Mouse (Mus musculus) stomach, embryonic 16.5 days (tissue): ENCODE results near the gene Pvrig. TPM values are rescaled to one million over a fixed set of nuclear protein-coding genes. Genes with fewer than 3 reads are reported as not detected.
"Not testable (repeated sequence)": the region's sequence is repeated elsewhere in the genome, so short reads cannot be mapped to it uniquely, and the experiment has no call there.

Experiments
- ATAC-seq: fragments of 200-750 bp; cut with Nextera tagmentation; 2 replicates; pipeline ENCODE4 v1.8.0; 2017; ENCODE audit warnings: moderate number of reproducible peaks, moderate TSS enrichment; ENCODE audit not compliant: insufficient read depth, low FRiP score
- H3K27ac ChIP-seq: fragments of 300-500 bp; sonication (generic); 2 replicates; pipeline ENCODE4 v1.5.1; 2014; ENCODE audit warnings: low read length
- H3K27me3 ChIP-seq: fragments of 300-500 bp; sonication (generic); 2 replicates; pipeline ENCODE4 v1.6.1; 2014; ENCODE audit warnings: low read length, control low read depth, mixed read lengths; ENCODE audit not compliant: control insufficient read depth, insufficient read depth
- H3K36me3 ChIP-seq: fragments of 300-500 bp; sonication (generic); 2 replicates; pipeline ENCODE4 v1.6.1; 2014; ENCODE audit warnings: low read length; ENCODE audit not compliant: control insufficient read depth, insufficient read depth
- H3K4me1 ChIP-seq: fragments of 300-500 bp; sonication (generic); 2 replicates; pipeline ENCODE4 v1.6.1; 2014; ENCODE audit warnings: low read length, control low read depth, mixed read lengths; ENCODE audit not compliant: control insufficient read depth, insufficient read depth
- H3K4me2 ChIP-seq: fragments of 300-500 bp; sonication (generic); 2 replicates; pipeline ENCODE4 v1.6.1; 2014; ENCODE audit warnings: low read depth, low read length, mixed read lengths
- H3K4me3 ChIP-seq: fragments of 300-500 bp; sonication (generic); replicated peaks from 2 replicates; pipeline ENCODE4 v1.5.1; 2014; ENCODE audit warnings: mild to moderate bottlenecking, low read length
- H3K9ac ChIP-seq: fragments of 300-500 bp; sonication (generic); 2 replicates; pipeline ENCODE4 v1.6.1; 2014; ENCODE audit warnings: low read length
- H3K9me3 ChIP-seq: fragments of 300-500 bp; sonication (generic); replicated peaks from 2 replicates; pipeline ENCODE4 v1.6.1; 2016; ENCODE audit warnings: low read length, control low read depth; ENCODE audit not compliant: control insufficient read depth
- WGBS: fragments of 180-500 bp; shearing (Covaris S2); extraction: QIAGEN DNeasy Blood & Tissue Kit; methylation state at CpG from one replicate; pipeline ENCODE4 v1.1.7; 2014; 5-methylcytosine and 5-hydroxymethylcytosine counted together
- polyA plus RNA-seq: library from polyadenylated mRNA; unstranded; fragments of >200 nt; fragmentation: Nextera tagmentation; extraction: Ambion mirVana; gene quantifications from 2 replicates; pipeline ENCODE4 v1.2.1, GENCODE M21; 2015

Pvrig gene
- polyA plus RNA-seq, result 0.28 TPM in 1 of 2 replicates, not detected in the other

DNA sequence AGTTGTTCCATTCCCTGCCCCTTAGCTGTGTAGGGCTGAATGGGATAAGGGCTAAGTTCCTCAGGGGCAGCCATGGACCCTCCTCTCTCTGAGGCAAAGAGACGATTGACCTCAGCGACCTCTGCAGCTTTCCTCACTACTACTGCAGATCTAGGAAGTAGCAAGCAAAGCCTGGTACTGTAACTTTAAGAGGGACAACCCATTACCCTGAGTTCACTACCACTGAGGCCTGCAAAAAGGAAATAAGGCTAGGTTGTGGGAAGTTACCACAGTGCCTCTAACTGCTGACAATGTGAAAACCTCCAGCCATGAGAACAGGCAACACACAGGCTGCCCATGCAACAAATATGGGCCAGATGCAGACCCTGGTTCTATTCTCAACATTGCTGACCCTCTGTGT, at the start of gene Pvrig:
Gene Pvrig, plus strand, starts transcription at position 301 of the 400 bp plus-strand sequence.
- Histone ChIP-seq H3K36me3 (no peaks in the 10 kb centered on the region), H3K4me2 (no peak within 1 kb of the TSS), H3K9ac (no peak within 1 kb of the TSS), H3K4me1 (no peaks in the 10 kb centered on the region), H3K27ac (no peak within 1 kb of the TSS), H3K27me3 (no peaks in the 10 kb centered on the region), H3K4me3 (no peak within 1 kb of the TSS), H3K9me3 (no peaks in the 10 kb centered on the region)
- 71% methylated on average over 2 of the region's 2 CpGs for WGBS
- no peak for ATAC-seq

DNA sequence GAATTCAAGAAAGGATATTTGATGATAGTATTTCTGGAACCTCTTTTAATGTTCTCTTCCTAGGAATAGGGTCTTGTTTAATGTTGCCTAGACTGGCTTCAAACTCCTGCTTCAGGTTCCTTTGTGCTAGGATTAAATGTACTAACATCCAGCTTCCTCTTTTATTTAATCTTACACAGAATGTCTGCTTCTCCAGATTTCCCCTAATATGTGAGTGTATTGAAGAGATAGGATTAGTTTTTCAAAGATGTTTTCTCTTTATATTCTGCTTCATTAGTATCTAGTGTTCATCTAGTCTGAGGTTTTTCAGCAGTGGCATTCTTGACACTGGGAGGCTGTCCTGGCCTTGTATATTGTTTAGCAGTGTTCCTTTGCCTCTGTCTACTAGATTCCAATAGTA, 47.6 kb upstream of the Pvrig start:
- no peak overlapping the region for H3K4me3 ChIP-seq
- H3K36me3 ChIP-seq, result no peaks in the 10 kb centered on the region
- H3K4me2 ChIP-seq, result no peak overlapping the region
- H3K9me3 ChIP-seq, result no peaks in the 10 kb centered on the region
- no peak for ATAC-seq
- no peak overlapping the region for H3K27ac ChIP-seq
- no peak overlapping the region for H3K9ac ChIP-seq
- H3K4me1 ChIP-seq, result no peaks in the 10 kb centered on the region
- H3K27me3 ChIP-seq, result no peaks in the 10 kb centered on the region

GRCm38 (mm10) chr5:138299613-138300012, 42.1 kb upstream of the Pvrig start:
- Histone ChIP-seq H3K4me3 (no peak overlapping the region), H3K4me2 (no peak overlapping the region), H3K27ac (no peak overlapping the region), H3K36me3 (no peaks in the 10 kb centered on the region), H3K9me3 (no peaks in the 10 kb centered on the region), H3K27me3 (no peaks in the 10 kb centered on the region), H3K4me1 (no peaks in the 10 kb centered on the region), H3K9ac (no peak overlapping the region)
- WGBS, result 88% methylated on average over 2 of the region's 2 CpGs
- ATAC-seq, result no peak

- Histone ChIP-seq H3K9me3 (no peaks in the 10 kb centered on the region), H3K27me3 (no peaks in the 10 kb centered on the region), H3K4me1 (no peaks in the 10 kb centered on the region), H3K4me2 (no peak overlapping the region), H3K4me3 (no peak overlapping the region), H3K36me3 (no peaks in the 10 kb centered on the region), H3K27ac (no peak overlapping the region), H3K9ac (no peak overlapping the region)
- WGBS, result 87% methylated on average over 3 of the region's 3 CpGs
- ATAC-seq, result no peak
Measured at GRCm38 (mm10) chr5:138312795-138313194, 29.0 kb upstream of the Pvrig start.

- H3K36me3 ChIP-seq, result no peaks in the 10 kb centered on the region
- 80% methylated on average over 3 of the region's 3 CpGs for WGBS
- ATAC-seq, result no peak
Measured at GRCm38 (mm10) chr5:138343216-138343615, 1.5 kb downstream of the Pvrig start.

DNA sequence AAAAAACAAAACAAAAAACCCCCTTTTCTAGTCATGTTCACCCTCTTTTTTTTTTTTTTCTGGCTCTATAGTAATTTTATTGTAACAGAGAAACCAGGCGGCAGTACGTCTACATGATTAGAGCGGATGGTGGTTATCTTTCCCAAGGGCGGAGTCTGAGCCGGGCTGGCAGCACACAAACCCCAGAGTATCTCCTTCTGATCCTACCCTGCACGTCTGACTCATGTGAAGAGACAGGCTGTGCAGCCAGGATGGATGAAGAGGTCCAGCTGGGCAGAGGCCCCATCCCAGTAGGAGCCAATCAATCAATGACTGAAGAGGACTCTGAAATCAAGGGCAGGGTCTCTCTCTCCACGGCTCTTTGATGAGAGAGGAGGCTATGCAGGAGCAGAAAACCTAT, 21.4 kb downstream of the Pvrig start:
- not testable (repeated sequence) for H3K9ac ChIP-seq, H3K27me3 ChIP-seq, H3K4me1 ChIP-seq, H3K27ac ChIP-seq, H3K4me3 ChIP-seq, H3K9me3 ChIP-seq, H3K36me3 ChIP-seq, ATAC-seq, H3K4me2 ChIP-seq
- 71% methylated on average over 6 of the region's 7 CpGs for WGBS

More at GRCm38 (mm10) chr5:138343216-138343615, 1.5 kb downstream of the Pvrig start:
- Histone ChIP-seq H3K4me2 (no peak overlapping the region), H3K9ac (no peak overlapping the region), H3K27me3 (no peaks in the 10 kb centered on the region), H3K9me3 (no peaks in the 10 kb centered on the region), H3K4me3 (no peak overlapping the region), H3K4me1 (no peaks in the 10 kb centered on the region), H3K27ac (no peak overlapping the region)

GRCm38 (mm10) chr5:138365347-138365746, 23.6 kb downstream of the Pvrig start:
- H3K9ac ChIP-seq, H3K9me3 ChIP-seq, H3K36me3 ChIP-seq, ATAC-seq, H3K4me1 ChIP-seq, H3K4me3 ChIP-seq, H3K27me3 ChIP-seq, H3K27ac ChIP-seq, H3K4me2 ChIP-seq: not testable (repeated sequence)
- 89% methylated on average over 10 of the region's 10 CpGs for WGBS

Other genes with a start within 250 kb of the Pvrig start
- gene Zscan21, start 225.1 kb upstream of the Pvrig start, polyA plus RNA-seq, result 44.2 and 45.5 TPM in 2 replicates
- 13.3 and 15.1 TPM in 2 replicates for gene Zfp113, start 186.2 kb upstream of the Pvrig start, polyA plus RNA-seq
- gene Cops6, start 180.9 kb upstream of the Pvrig start, polyA plus RNA-seq, result 281 and 289 TPM in 2 replicates
- 22.2 and 22.4 TPM in 2 replicates for gene Ap4m1, start 170.0 kb upstream of the Pvrig start, polyA plus RNA-seq
- gene Mcm7, start 169.5 kb upstream of the Pvrig start, polyA plus RNA-seq, result 132 and 136 TPM in 2 replicates
- 73.7 and 74.9 TPM in 2 replicates for gene Taf6, start 154.5 kb upstream of the Pvrig start, polyA plus RNA-seq
- 44.9 and 47.2 TPM in 2 replicates for gene Cnpy4, start 154.5 kb upstream of the Pvrig start, polyA plus RNA-seq
- gene Mblac1, start 147.6 kb upstream of the Pvrig start, polyA plus RNA-seq, result 6.7 TPM in 2 replicates
- 0.06 TPM in 1 of 2 replicates, not detected in the other for gene Nxpe5, start 116.1 kb upstream of the Pvrig start, polyA plus RNA-seq
- gene Lamtor4, start 86.5 kb upstream of the Pvrig start, polyA plus RNA-seq, result 76.1 and 79.4 TPM in 2 replicates
- 3.6 and 3.9 TPM in 2 replicates for gene BC037034, start 77.9 kb upstream of the Pvrig start, polyA plus RNA-seq
- 3.8 and 4.5 TPM in 2 replicates for gene Gal3st4, start 69.1 kb upstream of the Pvrig start, polyA plus RNA-seq
- gene Gm43720, start 62.0 kb upstream of the Pvrig start, polyA plus RNA-seq, result 0.13 and 0.41 TPM in 2 replicates
- 15.0 and 17.2 TPM in 2 replicates for gene Gpc2, start 62.0 kb upstream of the Pvrig start, polyA plus RNA-seq
- 3.1 and 3.7 TPM in 2 replicates for gene Stag3, start 61.7 kb upstream of the Pvrig start, polyA plus RNA-seq
- gene Zfp157, start 99.5 kb downstream of the Pvrig start, polyA plus RNA-seq, result 24.1 and 27.0 TPM in 2 replicates
- gene 1700123K08Rik, start 222.8 kb downstream of the Pvrig start, polyA plus RNA-seq, result not detected in 2 replicates